Mouse (Mus musculus) adrenal gland (tissue): ENCODE measurements at regions not wholly inside any gene's neighbourhood (a gene's known extent, or its start where the extent isn't known, plus 50 kb on each side); places are given as distances from the start of the nearest gene placed in this dataset.

ENCODE experiments used
- intact Hi-C: fragments of 180-260 bp; cut with DNase I; formaldehyde crosslinking; loops from one replicate; pipeline ENCODE4 v1.15.1; 2025

DNA sequence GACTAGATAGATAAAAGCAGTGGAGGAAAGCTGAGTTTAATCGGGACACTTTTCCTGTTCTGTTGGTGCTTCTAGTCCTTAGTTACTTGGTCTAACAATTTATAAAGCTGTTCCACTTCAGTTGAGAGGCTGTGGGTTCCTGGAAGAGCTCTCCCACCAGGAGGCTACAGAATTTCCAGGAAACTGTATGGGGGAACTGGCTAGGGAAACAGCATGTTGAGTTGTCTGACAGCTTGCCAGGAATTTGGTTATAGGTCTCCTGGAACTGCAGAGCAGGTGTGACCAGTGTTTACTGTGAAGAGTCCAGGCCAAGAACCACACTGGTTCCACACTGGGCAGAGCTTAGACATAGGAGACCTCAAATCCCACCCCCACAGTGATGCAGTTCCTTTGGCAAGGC, 65.0 kb upstream of the Pik3cg start:
- intact Hi-C loops = no loop called here

DNA sequence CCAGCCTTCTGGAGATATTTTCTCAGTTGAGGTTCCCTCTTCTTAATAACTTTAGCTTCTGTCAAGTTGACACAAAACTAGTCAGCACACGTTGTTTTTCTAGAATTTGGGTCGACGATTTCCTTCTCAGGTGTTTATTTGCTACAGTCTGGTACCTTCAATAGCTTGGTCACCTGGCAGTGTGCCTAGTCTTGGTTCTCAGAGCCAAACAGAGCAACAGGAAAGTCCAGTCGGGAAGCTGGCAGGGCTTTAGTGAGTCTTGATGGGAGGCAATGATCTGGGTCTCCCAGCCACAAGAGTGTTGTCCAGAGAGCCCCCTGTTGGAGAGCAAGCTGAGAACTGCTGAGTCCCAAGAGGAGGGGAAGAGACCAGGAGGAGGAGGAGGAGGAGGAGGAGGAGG, 71.4 kb upstream of the Pik3cg start:
- intact Hi-C loops = loop anchor here (10.0 kb wide), 1 partner anchor 325 kb away; no protein-coding TSS in a partner anchor

DNA sequence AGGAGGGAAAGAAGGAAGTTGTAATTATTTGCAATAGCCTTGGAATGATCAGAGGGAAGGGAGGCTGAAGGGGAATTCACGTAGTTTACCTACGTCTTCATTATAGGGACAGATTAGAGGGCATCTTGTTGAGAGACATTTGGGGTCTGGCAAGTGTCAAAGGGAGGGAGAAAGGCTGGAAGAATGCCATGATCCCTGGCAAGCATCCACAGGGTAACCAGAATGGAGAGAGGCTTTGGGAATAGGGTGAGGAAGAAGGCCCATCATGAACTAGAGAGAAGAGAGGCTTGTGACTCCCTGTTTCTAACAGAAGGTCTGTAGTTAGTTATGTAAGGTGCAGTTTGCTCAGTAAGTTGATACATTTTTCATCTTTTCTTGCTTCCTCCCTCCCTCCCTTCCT, 71.8 kb upstream of the Pik3cg start:
- intact Hi-C loops = loop anchor here (10.0 kb wide), 1 partner anchor 324 kb away; no protein-coding TSS in a partner anchor

DNA sequence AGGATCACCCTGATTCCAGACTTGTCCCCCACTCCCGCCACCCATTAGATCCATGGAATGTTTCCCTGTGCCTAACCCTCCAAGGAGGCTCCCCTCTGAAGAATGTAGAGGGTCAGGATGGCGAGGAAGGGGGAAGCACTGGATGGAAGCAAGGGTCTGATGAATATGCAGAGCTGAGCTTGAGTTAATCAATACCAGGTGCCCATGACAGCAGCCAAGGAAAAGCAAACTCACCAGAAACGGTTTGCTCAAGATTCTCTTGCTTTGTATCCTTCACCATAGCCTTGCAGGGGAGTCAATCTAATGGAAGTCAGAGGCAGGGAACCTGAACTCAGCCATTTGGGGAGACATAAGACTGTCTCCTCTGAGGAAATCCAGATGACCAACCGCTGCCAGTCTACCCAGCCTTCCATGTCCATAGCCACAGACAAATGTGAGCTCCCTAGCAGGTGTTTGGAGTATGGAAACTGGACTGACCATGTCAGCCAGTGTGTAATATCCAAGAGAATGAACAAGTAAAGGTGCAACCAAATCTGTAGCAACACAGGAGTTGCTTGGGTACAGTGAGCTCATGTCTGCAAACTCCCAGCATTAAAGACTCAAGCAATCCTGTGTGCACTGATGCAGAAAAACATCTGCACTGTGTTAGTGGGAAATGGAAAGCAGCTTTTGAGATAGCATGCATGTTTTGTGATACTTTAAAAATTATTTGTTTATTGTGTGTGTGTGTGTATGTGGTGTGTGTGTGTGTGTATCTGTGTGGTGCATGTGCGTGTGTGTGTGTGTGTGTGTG, 74.1 kb upstream of the Pik3cg start:
- intact Hi-C loops = loop anchor here (10.0 kb wide), 1 partner anchor 322 kb away; no protein-coding TSS in a partner anchor

DNA sequence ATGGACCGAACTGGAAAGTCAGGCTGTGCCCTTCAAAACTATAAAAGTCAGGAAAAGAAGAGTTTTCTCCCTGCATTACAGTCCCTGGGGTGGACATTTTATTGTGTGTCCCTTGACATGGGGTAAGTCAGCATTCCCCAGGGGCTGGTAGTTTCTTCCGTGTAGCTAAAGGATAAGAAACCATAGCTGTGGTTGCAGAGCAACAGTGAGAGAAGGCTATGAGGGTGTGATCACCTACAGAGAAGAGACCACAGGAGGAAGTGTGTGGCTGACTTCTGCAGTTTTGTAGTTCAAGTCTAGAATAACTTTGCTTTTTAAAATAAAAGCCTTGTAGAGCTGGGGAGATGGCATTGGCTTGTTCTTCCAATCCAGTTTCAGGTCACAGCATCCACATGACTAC, 76.6 kb upstream of the Pik3cg start:
- intact Hi-C loops = loop anchor here (10.0 kb wide), 1 partner anchor 320 kb away; no protein-coding TSS in a partner anchor

DNA sequence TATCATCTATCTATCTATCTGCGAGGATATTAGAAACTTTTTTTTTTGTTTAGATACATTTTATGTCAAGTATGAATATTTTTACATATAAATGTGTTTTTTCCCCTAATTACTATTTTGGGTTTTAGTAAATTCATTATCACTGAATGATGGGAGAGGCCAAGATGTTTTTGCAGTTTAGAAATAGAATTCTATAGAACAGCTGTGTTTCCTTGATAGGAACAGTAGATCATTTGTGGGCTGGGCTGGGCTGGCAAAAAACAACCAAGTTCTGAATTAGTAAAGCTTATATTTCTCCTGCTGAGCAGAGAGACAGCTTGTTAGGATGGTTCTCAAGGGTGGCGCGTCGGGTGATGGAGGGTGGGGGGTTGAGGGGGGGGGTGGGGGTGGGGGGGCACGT, 78.2 kb upstream of the Pik3cg start:
- intact Hi-C loops = loop anchor here (10.0 kb wide), 1 partner anchor 318 kb away; no protein-coding TSS in a partner anchor

DNA sequence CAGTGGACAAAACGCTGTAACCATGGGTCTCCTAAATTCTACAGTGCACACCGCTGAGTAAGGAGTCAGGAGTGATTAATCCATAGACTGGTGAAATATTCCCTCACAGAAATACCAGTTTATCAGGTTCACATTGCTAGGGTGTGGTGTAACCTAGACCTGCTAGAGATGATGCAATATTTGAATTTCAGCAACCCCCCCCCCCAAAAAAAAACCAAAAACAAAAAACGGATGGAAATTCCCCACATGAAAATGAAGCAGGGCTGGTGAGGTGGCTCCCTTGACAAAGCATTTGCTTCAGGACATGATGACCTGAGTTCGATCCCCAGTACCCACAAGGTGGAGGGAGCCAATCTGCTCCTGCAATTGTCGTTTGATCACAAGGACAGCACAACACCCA, 82.7 kb upstream of the Pik3cg start:
- intact Hi-C loops = loop anchor here (2.0 to 5.0 kb wide), 2 partner anchors 88 to 606 kb away; partner anchors contain the start of gene Ccdc71l

DNA sequence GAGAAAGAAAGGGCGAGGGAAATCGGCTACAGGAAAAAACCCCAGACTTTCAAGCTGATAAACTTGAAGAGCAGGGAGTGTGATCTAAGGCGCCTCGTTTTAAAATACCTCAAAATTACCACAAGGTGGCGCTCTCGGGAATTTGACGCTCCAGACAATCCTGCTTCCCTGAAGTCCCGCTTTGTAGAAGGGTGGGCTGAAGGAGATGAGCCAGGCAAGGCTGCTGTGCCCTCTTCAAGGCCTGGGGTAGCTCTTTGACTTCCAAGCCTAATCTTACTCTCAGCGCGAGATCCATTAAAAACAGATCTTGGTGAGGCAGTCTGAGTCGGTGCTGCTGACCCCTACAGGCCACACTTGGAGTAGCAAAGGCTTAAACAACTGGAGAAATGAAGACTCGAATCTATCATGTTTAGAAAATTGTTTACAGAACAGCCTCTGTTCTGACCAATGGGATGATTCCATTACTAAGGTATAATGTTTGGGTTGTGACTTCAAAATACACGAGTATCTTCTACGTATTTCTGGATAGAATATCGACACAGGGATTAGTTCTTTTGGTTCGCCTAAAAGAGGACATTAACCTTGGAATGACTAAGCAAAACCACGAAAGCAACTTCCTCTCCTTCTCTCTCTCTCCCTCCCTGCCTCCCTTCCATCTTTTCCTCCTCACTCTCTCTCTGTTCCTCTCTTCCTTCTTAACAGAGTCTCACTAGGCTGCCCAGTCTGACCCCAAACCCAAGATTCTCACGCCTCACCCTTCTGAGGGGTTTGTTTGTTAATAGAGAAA, 83.7 kb upstream of the Pik3cg start:
- intact Hi-C loops = loop anchor here (2.0 to 5.0 kb wide), 2 partner anchors 87 to 605 kb away; partner anchors contain the start of gene Ccdc71l

DNA sequence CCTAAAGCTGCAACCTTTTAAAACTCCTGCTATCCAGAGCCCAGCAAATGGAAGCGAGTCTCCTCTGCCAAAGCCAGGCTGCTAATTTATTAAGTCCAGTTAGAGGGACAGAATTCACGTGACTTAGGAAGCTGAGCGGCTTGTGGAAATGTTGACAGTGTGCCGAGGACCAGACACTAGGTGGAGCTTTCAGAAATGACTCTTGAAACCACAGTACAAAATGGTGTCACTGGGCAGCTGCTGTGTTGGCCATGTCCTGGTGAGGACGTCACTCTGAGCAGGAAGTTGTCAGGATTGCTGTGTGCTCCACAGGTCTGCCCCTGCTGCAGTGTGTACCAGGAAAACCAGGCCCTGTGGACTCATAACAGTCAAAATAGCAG, 84.3 kb upstream of the Pik3cg start:
- intact Hi-C loops = loop anchor here (5.0 kb wide), 1 partner anchor 605 kb away; no protein-coding TSS in a partner anchor

DNA sequence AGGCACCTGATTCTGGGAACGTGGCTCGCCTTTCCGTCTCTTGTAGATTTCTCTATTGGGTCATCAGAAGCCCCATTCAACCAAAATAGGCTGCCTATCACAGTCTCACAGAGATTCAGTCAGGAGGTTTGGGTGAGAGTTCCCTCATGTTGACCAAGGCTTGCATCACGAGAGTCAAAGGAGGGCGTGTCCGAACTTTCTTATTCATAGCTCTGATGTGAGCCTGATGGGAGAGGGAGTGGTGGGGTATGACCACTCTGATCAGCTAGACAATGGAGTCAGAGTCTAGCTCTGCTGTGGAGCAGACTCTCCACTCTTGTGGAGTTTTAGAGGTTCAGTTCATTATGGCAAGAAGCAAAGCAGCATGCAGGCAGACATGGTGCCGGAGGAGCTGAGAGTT, 81.1 kb upstream of the Ccdc71l start:
- intact Hi-C loops = no loop called here

DNA sequence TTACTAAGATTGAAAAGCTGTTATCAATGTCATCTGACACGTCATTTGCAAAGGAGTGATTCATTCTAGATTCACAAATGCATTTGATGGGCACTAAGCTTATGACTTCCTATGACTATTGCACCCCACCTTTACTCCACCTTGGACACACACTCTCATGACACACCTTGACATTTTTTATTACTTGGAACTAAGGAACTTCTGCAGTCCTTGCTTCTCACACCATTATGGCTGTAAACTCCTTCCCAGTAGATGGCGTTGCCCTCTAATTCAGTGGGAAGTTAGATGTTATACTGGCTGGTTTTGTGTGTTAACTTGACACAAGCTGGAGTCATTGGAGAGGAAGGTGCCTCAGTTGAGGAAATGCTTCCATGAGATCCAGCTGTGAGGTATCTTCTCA, 78.8 kb upstream of the Ccdc71l start:
- intact Hi-C loops = no loop called here

DNA sequence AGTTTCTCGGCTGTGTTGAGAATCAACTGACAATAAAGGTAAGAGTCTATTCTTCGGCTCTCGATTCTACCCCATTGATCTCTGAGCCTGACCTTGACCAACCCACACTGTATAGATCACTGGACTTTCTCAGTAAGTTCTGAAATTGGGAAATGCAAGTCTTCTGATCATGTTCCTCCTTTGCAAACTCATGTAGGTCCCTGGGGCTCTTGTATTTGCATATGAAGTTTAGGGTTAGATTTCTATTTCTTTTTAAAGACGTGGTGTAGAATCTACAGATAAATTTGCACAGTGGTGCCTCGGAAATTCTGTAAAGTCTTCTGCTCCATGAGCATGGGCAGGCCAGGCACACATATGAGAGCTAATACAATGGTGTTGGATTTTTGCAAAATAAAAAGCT, 72.8 kb upstream of the Ccdc71l start:
- intact Hi-C loops = no loop called here

DNA sequence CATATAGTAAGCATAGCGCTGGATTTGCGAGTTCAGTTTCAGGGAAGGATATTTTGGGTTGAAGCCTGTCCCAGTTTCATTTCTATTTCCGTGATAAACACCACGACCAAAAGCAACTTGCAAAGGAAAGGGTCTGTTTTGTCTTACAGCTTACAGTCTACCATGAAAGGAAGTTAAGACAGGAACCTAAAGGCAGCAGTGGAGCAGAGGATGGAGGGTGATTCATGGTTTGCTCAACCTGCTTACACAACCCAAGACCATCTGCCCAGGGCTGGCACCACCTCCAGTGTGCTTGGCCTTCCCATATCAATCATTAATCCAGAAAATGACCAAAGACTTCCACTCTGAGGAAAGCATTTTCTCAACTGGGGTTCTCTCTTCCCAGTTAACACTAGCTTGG, 72.2 kb upstream of the Ccdc71l start:
- intact Hi-C loops = no loop called here

DNA sequence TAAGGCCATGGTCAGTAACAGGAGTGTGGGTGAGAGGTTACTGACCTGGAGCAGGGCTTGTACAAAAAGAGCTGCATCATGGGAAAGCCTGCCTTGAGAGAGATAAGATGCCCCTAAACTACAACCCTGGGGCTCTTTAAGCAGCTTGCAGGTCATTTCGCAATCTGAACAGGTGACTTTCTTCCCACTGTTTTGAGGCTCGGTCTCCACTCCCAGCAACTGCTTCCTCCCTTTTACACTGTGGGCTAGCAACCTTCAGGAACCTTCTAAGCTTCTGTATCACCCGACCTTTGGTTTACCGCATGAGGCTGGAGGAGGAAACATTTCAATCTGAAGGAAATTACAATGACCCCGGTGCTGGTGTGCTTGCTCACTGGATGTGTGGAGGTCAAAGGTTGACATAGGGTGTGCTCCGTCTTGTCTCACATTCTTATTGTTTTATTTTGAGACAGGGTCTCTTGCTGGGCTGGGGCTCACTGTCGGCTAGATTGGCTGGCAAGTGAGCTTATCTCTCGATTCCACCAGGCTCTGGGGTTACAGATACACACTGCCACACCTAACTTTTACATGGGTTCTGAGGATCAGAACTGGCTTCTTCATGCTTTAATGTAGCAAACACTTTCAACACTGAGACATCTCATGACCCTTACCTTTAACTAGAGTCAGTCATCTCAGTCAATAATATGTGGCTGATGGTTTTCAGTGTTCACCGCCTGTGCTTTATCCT, 71.1 kb upstream of the Ccdc71l start:
- intact Hi-C loops = no loop called here

DNA sequence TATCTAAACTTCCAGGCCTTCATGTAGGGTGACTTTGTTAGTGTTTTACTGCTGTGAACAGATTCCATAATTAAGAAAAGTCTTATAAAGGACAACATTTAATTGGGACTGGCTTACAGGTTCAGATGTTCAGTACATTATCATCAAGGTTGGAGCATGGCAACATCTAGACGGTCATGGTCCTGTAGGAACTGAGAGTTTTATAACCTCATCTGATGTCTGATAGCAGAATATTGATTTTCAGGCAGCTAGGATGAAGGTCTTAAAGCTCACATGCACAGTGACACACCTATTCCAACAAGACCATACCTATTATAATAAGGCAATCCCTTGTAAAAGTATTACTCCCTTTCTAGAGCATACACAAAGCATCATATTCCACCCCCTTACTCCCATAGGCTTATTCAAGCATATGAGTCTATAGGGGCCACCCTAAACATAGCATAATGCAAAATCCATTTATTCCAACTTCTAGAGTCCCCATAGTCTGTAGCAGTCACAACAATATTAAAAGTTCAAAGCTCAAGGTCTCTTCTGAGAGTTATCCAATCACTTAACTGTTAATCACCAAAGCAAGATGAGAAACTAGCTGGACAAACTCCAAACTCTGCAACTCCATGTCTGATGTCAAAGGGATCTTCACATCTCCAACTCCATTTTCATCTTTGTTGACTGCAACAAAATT, 63.3 kb upstream of the Ccdc71l start:
- intact Hi-C loops = no loop called here
